Mouse (Mus musculus) C2C12 (cell line): ENCODE results near the gene Marveld1. TPM values are rescaled to one million over a fixed set of nuclear protein-coding genes. Genes with fewer than 3 reads are reported as not detected.

Experiments used
- H3K27me3 ChIP-seq: one replicate; pipeline ENCODE4 v1.6.1; 2011; ENCODE audit not compliant: control insufficient read depth, insufficient read depth, insufficient read length
- H3K36me3 ChIP-seq: one replicate; pipeline ENCODE4 v1.6.1; 2011; ENCODE audit not compliant: control insufficient read depth, insufficient read depth
- H3K4me3 ChIP-seq: one replicate; pipeline ENCODE4 v1.5.1; 2011; ENCODE audit warnings: mild to moderate bottlenecking, control low read depth; ENCODE audit not compliant: poor library complexity, insufficient read depth, severe bottlenecking
- H3K79me2 ChIP-seq: one replicate; pipeline ENCODE4 v1.6.1; 2011; ENCODE audit not compliant: control insufficient read depth, insufficient read depth
- H3K79me3 ChIP-seq: one replicate; pipeline ENCODE4 v1.6.1; 2011; ENCODE audit warnings: low read depth, control low read depth
- H3ac ChIP-seq: one replicate; pipeline ENCODE3; 2011; ENCODE audit warnings: low read depth; ENCODE audit not compliant: control insufficient read depth, insufficient read length
- CEBPB ChIP-seq: IDR thresholded peaks from one replicate; pipeline ENCODE4 v1.6.1; 2011; ENCODE audit warnings: low read depth, mild to moderate bottlenecking, control low read depth, moderate library complexity
- CTCF ChIP-seq: IDR thresholded peaks from one replicate; pipeline ENCODE4 v1.5.1; 2011; ENCODE audit not compliant: control insufficient read depth, insufficient read depth, insufficient read length
- FOSL1 ChIP-seq: IDR thresholded peaks from one replicate; pipeline ENCODE4 v1.8.0; 2011; ENCODE audit warnings: mild to moderate bottlenecking, low read length; ENCODE audit not compliant: poor library complexity, insufficient read depth, severe bottlenecking
- MAX ChIP-seq: IDR thresholded peaks from one replicate; pipeline ENCODE4 v1.6.1; 2011; ENCODE audit warnings: mild to moderate bottlenecking, control low read depth
- MYOD1 ChIP-seq: IDR thresholded peaks from one replicate; pipeline ENCODE4 v1.6.1; 2011; ENCODE audit warnings: low read depth; ENCODE audit not compliant: control insufficient read depth, insufficient read length
- MYOG ChIP-seq: IDR thresholded peaks from one replicate; pipeline ENCODE4 v1.6.1; 2011; ENCODE audit not compliant: control insufficient read depth, insufficient read length; ENCODE audit errors: extremely low read depth
- USF1 ChIP-seq: IDR thresholded peaks from one replicate; pipeline ENCODE4 v1.6.1; 2011; ENCODE audit warnings: low read depth, mild to moderate bottlenecking, control low read depth, moderate library complexity
- polyA plus RNA-seq: library from polyadenylated mRNA; unstranded; fragments of >200 nt; fragmentation: generic; extraction: Trizol; gene quantifications from one replicate; pipeline ENCODE4 v1.2.1, GENCODE M21; 2012; ENCODE audit warnings: missing spikeins

Marveld1 gene
- polyA plus RNA-seq, 1 experiment = 33.0 TPM

DNA sequence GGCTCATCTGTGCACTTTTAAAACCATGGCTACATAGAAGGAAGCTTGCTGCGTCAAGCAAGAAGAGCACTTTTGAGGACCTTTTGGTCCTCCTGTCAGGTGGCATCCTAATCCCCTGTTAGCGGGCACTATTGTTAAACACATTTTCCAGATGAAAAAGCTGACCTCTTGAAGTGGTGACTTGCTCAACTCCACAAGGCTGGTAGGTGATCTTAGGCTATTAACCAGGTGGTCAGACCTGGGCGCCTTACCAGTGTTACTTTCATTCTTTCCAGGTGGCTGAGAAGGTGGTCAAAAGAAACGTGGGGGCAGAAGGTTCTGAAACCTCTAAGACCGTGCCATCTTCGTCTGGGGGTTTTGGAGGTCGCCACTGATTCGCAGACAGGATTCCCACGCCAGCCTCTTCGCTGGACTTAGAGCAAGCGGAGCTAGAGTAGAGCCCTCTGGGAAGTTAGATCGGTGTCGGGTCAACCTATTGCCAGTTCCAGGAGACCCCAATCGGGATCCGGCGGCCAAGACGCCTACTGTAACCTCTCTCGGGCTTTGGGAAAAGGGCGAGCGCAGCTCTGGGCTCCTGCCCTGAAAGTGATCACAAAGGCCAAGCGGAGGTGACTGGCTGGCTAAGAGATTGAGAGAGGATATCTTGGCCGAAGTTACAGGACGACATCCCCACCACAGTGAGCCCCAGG lies 19.0 kb upstream of the Marveld1 start:
- peak overlapping the region; percentile 65 for H3K4me3 ChIP-seq
- H3K27me3 ChIP-seq = no peaks in the 10 kb centered on the region
- TF ChIP-seq MAX = no peak
- TF ChIP-seq USF1 = no peak
- peaks cover 17% of the 10 kb centered on the region for H3K36me3 ChIP-seq
- peaks cover 16% of the 10 kb centered on the region for H3K79me3 ChIP-seq
- peak overlapping the region; percentile 91 for H3ac ChIP-seq
- peaks cover 38% of the 10 kb centered on the region for H3K79me2 ChIP-seq

DNA sequence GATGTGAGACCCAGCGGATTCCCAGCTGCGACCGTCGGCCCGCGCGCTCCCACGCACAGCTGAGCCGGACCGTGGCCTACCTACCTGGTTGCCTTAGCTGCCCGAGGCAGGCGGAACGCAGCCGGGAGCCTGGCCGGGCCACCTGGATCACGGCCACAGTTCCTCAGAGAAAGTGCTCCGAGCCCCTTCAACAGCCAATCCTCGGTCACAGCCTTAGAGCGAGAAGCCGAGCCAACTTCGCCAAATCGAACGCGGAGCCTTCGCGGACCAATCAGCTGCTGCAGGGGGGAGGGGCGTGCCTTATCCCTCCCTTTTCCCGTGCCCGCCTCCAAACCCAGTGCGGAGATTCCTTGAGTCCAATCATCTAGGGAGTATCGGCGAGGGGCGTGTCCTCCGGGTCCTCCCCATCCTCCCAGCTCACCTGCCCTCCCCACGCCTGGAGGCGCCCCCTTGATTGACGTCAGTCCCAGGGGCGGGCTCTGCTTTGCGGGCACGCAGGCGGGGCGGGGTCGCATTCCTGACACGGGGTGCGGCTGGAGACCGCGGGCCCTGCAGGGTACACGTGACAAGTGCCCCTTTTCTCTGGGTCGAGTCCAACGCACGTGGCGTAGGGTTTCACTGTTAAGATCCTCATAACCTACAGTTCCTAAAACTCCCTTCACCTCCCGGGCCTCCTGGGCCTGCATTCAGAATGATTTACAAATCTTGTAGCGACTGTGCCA lies 18.3 kb upstream of the Marveld1 start, which contains the start of gene Avpi1:
Gene Avpi1 (minus strand): TSS at position 273 of the 722 bp plus-strand sequence.
- Histone ChIP-seq H3ac (peak within 1 kb of the TSS; percentile 91), H3K36me3 (peaks cover 9% of the 10 kb centered on the region), H3K79me3 (peaks cover 16% of the 10 kb centered on the region), H3K27me3 (no peaks in the 10 kb centered on the region), H3K4me3 (peak within 1 kb of the TSS; percentile 65), H3K79me2 (peaks cover 38% of the 10 kb centered on the region)
- TF ChIP-seq MAX (peak; percentile 84), USF1 (peak; percentile 83), CTCF (no peak)

DNA sequence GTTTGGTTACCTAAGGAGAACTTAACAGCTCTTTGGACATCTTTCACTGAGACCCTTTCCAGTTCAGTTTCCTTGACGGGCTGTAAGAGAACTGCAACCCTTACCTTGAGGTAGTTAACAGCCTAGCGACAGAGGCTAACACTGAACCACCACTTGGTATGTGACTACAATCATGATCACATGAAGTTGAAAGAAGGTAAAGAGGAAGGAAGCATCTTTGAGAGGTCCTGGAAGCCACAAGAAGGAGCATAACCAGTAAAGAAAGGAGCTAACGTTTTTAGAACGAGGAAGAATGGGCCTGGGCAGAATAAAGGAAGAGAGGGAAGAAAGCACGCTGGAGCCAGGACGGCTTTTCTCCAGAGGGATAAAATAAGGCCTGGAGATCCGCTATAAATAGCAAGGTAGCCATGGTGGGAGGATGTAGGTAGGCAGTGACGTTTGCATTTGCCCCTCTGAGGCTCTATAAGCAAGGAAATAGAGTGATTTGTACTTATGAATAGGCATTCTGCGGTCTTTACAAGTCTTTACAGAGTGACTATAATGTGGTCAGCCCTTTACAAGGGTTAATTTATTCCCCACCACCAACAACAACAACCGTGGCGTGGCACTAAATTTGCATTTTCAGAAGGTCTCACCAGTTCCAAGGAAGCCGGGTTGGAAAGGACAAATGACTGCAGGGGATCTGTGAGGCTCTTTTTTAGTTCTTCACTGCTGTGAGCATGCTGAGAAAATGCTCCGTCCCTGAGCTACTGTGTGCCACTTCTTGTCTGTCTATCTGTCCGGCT lies 17.5 kb upstream of the Marveld1 start:
- Histone ChIP-seq H3K36me3 (peaks cover 2% of the 10 kb centered on the region), H3K27me3 (no peaks in the 10 kb centered on the region), H3K4me3 (no peak overlapping the region), H3ac (peak overlapping the region; percentile 20), H3K79me2 (peaks cover 33% of the 10 kb centered on the region), H3K79me3 (peaks cover 16% of the 10 kb centered on the region)
- TF ChIP-seq MYOD1 (no peak), FOSL1 (no peak), CTCF (no peak), CEBPB (no peak), USF1 (no peak), MAX (no peak), MYOG (no peak)

DNA sequence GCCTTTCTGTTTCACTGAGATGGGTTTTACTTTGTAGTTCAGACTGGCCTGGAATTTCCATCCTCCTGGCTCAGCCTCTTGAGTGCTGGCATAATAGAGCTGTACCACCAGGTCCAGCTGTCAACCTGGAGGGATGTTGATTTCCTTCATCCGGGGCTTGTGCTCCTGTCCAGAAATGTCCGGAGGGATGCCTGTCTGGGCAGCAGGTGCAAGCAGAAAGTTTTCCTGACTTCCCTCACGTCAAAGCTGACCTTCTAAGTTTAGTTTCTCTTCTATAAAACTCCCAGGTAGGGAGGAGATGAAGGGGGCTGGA lies 16.9 kb upstream of the Marveld1 start:
- H3K79me3 ChIP-seq = peaks cover 16% of the 10 kb centered on the region
- H3K27me3 ChIP-seq = no peaks in the 10 kb centered on the region
- TF ChIP-seq MAX (no peak), MYOG (no peak), USF1 (no peak), CTCF (no peak), FOSL1 (no peak), MYOD1 (no peak), CEBPB (no peak)
- peaks cover 27% of the 10 kb centered on the region for H3K79me2 ChIP-seq
- no peak overlapping the region for H3ac ChIP-seq
- no peak overlapping the region for H3K4me3 ChIP-seq
- no peaks in the 10 kb centered on the region for H3K36me3 ChIP-seq

DNA sequence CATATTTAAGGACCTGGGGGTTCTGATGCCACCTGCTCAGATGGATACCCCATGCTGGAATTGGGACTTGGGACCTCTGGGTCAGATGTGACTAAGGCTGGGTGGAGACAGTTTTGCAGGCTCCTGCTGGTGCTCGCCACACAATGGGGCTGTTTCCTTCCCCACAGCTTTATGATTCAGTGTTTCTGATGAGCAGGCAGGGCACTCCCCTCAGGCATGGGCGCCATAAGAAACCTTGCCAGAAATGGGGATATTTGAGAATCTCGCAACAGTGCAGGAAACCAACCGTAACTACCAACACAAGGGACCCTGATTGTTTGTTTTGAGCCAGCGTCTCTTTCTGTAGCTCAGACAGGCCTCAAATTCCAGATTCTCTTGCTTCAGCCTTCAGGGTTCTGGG lies 16.1 kb upstream of the Marveld1 start:
- peaks cover 25% of the 10 kb centered on the region for H3K79me2 ChIP-seq
- H3K79me3 ChIP-seq = peaks cover 16% of the 10 kb centered on the region
- H3K27me3 ChIP-seq = no peaks in the 10 kb centered on the region
- peak; percentile 39 for TF ChIP-seq MAX
- no peak for TF ChIP-seq CEBPB
- H3K4me3 ChIP-seq = no peak overlapping the region
- H3K36me3 ChIP-seq = no peaks in the 10 kb centered on the region
- no peak overlapping the region for H3ac ChIP-seq

DNA sequence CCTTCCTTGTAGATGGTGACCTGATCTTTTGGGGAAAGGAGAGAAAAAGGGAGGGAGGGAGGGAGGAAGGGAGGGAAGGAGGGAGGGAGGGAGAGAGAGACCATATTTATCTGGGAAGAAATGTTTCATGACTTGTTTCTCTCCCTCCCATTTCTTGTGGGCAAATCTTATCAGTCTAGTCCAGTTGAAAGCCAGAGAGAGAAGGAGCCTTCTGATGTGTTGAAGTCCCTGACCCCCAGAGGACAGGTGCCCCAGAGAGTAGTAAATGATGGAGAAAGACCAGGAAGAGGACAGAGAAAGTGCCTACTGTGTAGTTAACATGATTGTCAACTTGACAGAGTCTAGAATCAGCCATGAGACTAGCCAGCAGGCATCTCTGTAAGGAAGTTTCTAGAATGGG lies 12.1 kb upstream of the Marveld1 start:
- H3K36me3 ChIP-seq = no peaks in the 10 kb centered on the region
- no peaks in the 10 kb centered on the region for H3K79me3 ChIP-seq
- H3K27me3 ChIP-seq = no peaks in the 10 kb centered on the region
- no peak overlapping the region for H3K4me3 ChIP-seq
- H3K79me2 ChIP-seq = no peaks in the 10 kb centered on the region
- TF ChIP-seq MYOG (no peak), USF1 (no peak)
- H3ac ChIP-seq = no peak overlapping the region
